Mouse (Mus musculus) bone marrow macrophage, adult 2 months (primary cell): ENCODE measurements at regions not wholly inside any gene's neighbourhood (a gene's known extent, or its start where the extent isn't known, plus 50 kb on each side); places are given as distances from the start of the nearest gene placed in this dataset.

Source experiments
- CTCF ChIP-seq: IDR thresholded peaks from 2 replicates; pipeline ENCODE4 v1.5.1; 2012; ENCODE audit warnings: low read depth, mild to moderate bottlenecking, low read length, moderate library complexity
- POLR2A ChIP-seq: IDR thresholded peaks from 2 replicates; pipeline ENCODE4 v1.6.1; 2012; ENCODE audit warnings: mild to moderate bottlenecking, low read depth, low read length, borderline replicate concordance

DNA sequence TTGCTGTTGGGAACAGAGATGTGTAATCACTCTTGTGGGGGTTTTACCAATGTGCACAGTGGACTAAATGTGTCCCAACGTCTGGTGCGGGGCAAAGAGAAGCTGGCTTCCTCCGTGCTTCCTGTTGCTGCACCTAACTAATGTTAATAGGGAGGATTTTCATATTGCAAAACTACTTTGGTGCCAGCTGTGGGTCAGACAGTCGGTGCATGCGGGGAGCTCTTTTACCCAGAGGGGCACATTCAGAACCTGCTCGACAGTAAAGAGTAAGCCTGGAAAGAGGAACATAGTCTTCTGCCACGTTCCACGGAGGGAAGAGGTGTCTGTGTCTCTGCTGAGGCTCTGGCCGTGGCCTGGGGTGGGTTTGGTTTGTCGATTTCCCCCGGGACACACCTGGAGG lies 98.7 kb downstream of the Tfap2c start:
- TF ChIP-seq CTCF (no peak), POLR2A (no peak)
